Mouse (Mus musculus) liver, embryonic 16.5 days (tissue): Measurements from ENCODE around the gene Ddr1. TPM values are rescaled to one million over a fixed set of nuclear protein-coding genes. Genes with fewer than 3 reads are reported as not detected.
A peak's percentile ranks its signal among the peaks of the same experiment; 100 is the strongest.

Experiments
- ATAC-seq: fragments of 200-750 bp; cut with Nextera tagmentation; 2 replicates; pipeline ENCODE4 v1.8.0; 2017; ENCODE audit warnings: low read depth, mild to moderate bottlenecking, moderate number of reproducible peaks, moderate library complexity
- H3K27ac ChIP-seq: fragments of 300-500 bp; sonication (generic); 2 replicates; pipeline ENCODE4 v1.5.1; 2014; ENCODE audit warnings: mild to moderate bottlenecking, low read length
- H3K27me3 ChIP-seq: fragments of 300-500 bp; sonication (generic); 2 replicates; pipeline ENCODE4 v1.6.1; 2014; ENCODE audit warnings: low read depth, low read length, mixed read lengths; ENCODE audit not compliant: control insufficient read depth, insufficient read depth
- H3K36me3 ChIP-seq: fragments of 300-500 bp; sonication (generic); 2 replicates; pipeline ENCODE4 v1.6.1; 2014; ENCODE audit warnings: mild to moderate bottlenecking; ENCODE audit not compliant: control insufficient read depth, insufficient read depth
- H3K4me1 ChIP-seq: fragments of 300-500 bp; sonication (generic); 2 replicates; pipeline ENCODE4 v1.6.1; 2014; ENCODE audit warnings: low read depth, low read length, mixed read lengths; ENCODE audit not compliant: control insufficient read depth
- H3K4me2 ChIP-seq: fragments of 300-500 bp; sonication (generic); 2 replicates; pipeline ENCODE4 v1.6.1; 2014; ENCODE audit warnings: low read depth, low read length, mixed read lengths
- H3K4me3 ChIP-seq: fragments of 300-500 bp; sonication (generic); 2 replicates; pipeline ENCODE4 v1.5.1; 2014; ENCODE audit warnings: low read depth, mild to moderate bottlenecking, low read length
- H3K9ac ChIP-seq: fragments of 300-500 bp; sonication (generic); 2 replicates; pipeline ENCODE4 v1.6.1; 2014; ENCODE audit warnings: low read depth, low read length
- H3K9me3 ChIP-seq: fragments of 300-500 bp; sonication (generic); replicated peaks from 2 replicates; pipeline ENCODE4 v1.6.1; 2016; ENCODE audit warnings: low read length; ENCODE audit not compliant: control insufficient read depth
- WGBS: fragments of 180-500 bp; shearing (Covaris S2); extraction: QIAGEN DNeasy Blood & Tissue Kit; methylation state at CpG from one replicate; pipeline ENCODE4 v1.1.7; 2014; ENCODE audit not compliant: insufficient replicate concordance; 5-methylcytosine and 5-hydroxymethylcytosine counted together
- polyA plus RNA-seq: library from polyadenylated mRNA; unstranded; fragments of >200 nt; fragmentation: Nextera tagmentation; extraction: Ambion mirVana; gene quantifications from 2 replicates; pipeline ENCODE4 v1.2.1, GENCODE M21; 2015

The Ddr1 gene
- polyA plus RNA-seq, 1 experiment from 2014 or later: 4.1 TPM

DNA sequence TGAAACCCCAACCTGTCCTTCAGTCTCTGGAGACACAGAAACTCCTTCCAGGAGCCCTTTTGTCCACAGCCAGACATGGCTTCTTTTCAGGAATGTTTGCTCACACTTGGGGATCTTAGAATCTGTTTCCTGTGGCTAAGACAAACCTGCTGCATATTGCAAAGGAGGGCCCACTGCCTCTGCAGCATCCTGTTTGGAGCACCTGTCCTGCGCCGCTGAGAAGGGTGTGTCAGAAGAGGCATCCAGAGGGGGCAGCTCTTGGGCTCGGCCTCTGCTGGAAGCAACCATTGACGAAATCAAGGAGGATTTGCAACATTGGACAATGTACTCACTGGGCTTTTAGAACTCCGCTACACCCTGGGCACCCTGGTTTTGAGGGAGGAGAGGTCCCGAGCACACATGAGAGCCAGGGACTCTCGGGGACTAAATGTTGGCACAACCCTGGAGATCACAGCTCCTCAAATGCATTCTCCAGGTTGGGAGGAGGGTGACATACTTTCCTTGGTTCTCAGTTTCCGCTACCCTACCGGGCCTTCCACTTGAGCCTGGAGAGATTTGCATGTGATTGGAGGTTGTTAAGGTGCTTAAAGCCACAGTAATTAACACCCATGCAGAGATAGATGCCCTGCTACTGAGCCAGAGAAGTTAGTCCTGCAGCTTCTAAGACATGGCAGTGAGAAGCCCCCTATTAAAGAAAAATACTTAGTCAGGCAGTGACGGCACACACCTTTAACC lies 23.2 kb upstream of the Ddr1 start:
- Histone ChIP-seq H3K4me3 (no peak overlapping the region), H3K9me3 (no peaks in the 10 kb centered on the region), H3K27me3 (peaks cover 10% of the 10 kb centered on the region), H3K4me1 (peaks cover 3% of the 10 kb centered on the region; the same call in 1 of the 2 replicates), H3K9ac (no peak overlapping the region), H3K36me3 (no peaks in the 10 kb centered on the region), H3K27ac (no peak overlapping the region), H3K4me2 (no peak overlapping the region)
- 47% methylated on average over 10 of the region's 10 CpGs for WGBS
- ATAC-seq: no peak

DNA sequence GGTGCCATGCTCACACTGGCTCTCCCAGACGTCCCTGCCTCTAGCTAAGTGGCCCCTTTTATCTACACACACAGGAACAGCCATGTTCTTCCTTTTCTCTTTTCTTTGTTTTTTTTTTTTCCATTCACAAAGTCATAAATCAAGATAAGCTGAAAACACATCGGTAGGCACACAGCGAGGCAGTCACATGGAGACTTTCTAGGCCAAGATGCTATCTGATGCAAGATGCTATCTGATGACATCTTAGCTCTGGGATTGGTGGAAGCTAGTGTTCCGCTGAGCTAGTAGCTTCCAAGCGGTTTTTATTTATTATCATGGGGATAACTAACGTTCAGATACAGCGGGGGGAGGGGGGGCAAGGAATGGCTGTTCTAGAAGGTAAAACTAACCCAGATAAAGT lies 22.6 kb upstream of the Ddr1 start:
- H3K27ac ChIP-seq: no peak overlapping the region
- ATAC-seq: no peak
- no peak overlapping the region for H3K4me3 ChIP-seq
- H3K4me1 ChIP-seq: peaks cover 3% of the 10 kb centered on the region; the same call in 1 of the 2 replicates
- no peak overlapping the region for H3K9ac ChIP-seq
- 22% methylated on average over 7 of the region's 7 CpGs for WGBS
- H3K9me3 ChIP-seq: no peaks in the 10 kb centered on the region
- peaks cover 11% of the 10 kb centered on the region for H3K27me3 ChIP-seq
- H3K36me3 ChIP-seq: no peaks in the 10 kb centered on the region
- H3K4me2 ChIP-seq: no peak overlapping the region

DNA sequence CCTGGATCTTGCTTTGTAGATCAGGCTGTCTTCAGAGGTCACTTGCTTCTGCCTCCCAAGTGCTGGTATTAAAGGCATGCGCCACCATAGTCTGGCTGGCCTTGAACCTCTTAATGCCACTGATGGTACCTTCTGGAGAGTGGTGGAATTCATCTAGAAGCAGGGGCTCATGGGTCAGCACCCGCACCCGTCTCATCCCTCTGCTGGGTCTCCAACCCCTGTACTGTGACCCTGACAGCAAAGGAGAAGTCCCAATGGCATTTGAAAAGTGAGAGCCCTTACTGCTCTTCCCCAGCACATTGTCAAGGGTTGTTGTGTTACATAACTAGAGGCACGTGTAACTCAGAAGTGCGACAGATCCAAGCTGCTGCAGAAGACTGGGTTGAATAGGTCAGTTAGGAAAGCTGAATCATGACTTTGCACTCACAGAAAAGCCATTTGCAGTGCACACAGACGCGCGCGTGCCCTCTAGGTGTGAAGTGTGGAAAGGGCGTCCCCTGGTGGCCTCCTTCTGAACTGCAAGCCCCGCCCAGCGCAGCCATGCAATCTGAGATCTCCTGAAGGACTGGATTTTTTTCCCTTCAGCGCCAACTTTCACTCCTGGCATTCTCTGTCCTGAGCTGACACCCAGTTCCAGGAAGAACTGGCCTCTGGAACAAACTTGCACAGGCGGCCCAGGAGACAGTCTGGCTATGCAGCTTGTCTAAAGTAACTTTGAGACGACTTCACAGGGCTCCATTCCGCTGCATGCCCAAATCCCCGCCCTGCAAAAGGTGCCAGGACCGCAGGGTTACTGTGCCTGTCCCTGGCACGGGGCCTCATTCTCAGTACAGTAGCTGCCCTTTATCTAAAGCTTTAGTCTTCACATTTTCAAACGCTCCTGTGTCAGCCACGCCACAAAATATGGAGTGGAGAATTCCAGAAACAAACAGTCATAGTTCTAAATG lies 21.1 kb upstream of the Ddr1 start:
- Histone ChIP-seq H3K4me1 (peaks cover 3% of the 10 kb centered on the region; the same call in 1 of the 2 replicates), H3K9me3 (no peaks in the 10 kb centered on the region), H3K9ac (no peak overlapping the region), H3K27me3 (peaks cover 13% of the 10 kb centered on the region), H3K36me3 (no peaks in the 10 kb centered on the region), H3K4me2 (no peak overlapping the region), H3K4me3 (no peak overlapping the region), H3K27ac (no peak overlapping the region)
- WGBS: 29% methylated on average over 21 of the region's 21 CpGs
- peak; percentile 51; the same call in 1 of the 2 replicates for ATAC-seq

DNA sequence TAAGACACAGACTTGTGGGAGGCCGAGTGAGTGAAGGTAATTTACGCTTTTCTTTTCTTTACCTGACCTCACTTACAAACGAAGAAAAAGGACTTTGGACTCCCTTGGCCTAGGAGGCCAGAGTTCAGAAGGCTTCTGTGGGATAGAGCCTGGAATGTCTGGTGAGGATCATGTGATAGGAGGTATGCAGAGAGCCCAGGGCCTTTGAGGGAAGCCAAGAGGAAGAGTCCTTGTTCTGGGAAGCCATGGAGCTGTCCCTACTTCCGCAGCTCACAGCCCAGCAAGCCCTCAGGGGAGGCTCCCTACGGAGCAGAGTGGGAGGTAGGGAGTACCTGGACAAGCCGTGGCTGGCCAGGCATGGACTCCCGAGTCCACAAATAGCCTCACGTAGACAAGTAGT lies 17.3 kb upstream of the Ddr1 start:
- H3K4me2 ChIP-seq: no peak overlapping the region
- peaks cover under 1% of the 10 kb centered on the region; the same call in 1 of the 2 replicates for H3K4me1 ChIP-seq
- no peaks in the 10 kb centered on the region for H3K9me3 ChIP-seq
- peaks cover 3% of the 10 kb centered on the region; the same call in 1 of the 2 replicates for H3K27me3 ChIP-seq
- H3K9ac ChIP-seq: no peak overlapping the region
- WGBS: 43% methylated on average over 8 of the region's 8 CpGs
- H3K27ac ChIP-seq: no peak overlapping the region
- no peak overlapping the region for H3K4me3 ChIP-seq
- no peaks in the 10 kb centered on the region for H3K36me3 ChIP-seq
- ATAC-seq: no peak

- H3K27ac ChIP-seq: no peak overlapping the region
- H3K27me3 ChIP-seq: peaks cover 3% of the 10 kb centered on the region; the same call in 1 of the 2 replicates
- no peak overlapping the region for H3K4me2 ChIP-seq
- WGBS: 30% methylated on average over 11 of the region's 11 CpGs
- H3K9me3 ChIP-seq: no peaks in the 10 kb centered on the region
- H3K4me1 ChIP-seq: no peaks in the 10 kb centered on the region
- H3K4me3 ChIP-seq: no peak overlapping the region
- no peak overlapping the region for H3K9ac ChIP-seq
- ATAC-seq: no peak
- no peaks in the 10 kb centered on the region for H3K36me3 ChIP-seq
Observed at GRCm38 (mm10) chr17:35720340-35720727, 15.9 kb upstream of the Ddr1 start.

DNA sequence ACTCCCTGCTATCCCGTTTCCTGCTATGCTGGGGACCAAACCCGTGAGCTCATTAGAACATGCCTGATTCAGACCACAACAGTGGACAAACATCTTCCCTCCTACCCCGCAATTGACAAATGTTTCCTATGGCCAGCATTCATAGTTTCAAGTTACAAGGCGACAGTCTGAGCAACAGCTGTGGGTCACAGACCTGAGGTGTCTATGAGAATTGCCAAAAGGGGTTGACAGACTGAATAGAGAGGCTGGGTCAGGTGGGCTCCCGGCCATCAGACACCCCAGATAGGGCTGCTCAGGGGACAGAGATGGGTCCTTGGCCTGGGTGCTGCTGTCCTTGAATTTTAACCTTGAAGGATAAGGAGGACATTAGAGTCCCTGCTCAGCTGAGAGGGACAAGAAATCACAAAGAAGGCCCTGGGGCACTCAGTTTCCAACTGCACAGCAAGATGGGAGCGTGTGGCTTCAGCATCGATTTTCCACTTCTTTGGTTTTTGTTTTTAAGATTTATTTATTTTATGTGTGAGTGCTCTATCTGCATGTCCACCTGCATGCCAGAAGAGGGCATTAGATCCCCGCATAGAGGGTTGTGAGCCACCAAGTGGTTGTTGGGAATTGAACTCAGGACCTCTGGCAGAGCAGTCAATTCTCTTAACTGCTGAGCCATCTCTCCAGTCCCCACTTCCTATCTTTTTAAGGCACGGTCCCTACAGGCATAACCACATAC lies 15.4 kb upstream of the Ddr1 start:
- Histone ChIP-seq H3K4me1 (no peaks in the 10 kb centered on the region), H3K9me3 (no peaks in the 10 kb centered on the region), H3K36me3 (no peaks in the 10 kb centered on the region), H3K27me3 (peaks cover 3% of the 10 kb centered on the region; the same call in 1 of the 2 replicates), H3K4me3 (no peak overlapping the region), H3K9ac (no peak overlapping the region), H3K4me2 (no peak overlapping the region), H3K27ac (no peak overlapping the region)
- no peak for ATAC-seq
- 46% methylated on average over 9 of the region's 9 CpGs for WGBS

DNA sequence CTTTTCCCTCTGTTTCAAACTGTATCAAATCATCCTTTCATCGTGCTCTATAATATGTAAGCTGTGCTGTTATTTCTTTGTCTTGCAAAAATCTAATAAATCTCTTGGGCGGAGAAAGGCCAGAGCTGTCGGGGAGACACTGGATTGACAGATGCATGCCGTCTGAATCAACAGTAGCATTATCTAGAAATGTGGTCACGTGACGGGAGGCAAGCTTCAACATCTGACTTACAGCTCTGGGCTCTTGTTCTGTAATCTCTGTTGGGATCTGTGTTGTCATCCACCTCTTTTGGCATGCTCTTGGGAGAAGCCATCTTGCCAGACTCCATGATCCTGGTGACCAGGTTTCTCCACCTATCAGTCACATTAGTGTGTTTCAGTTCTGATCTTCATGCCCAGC lies 12.7 kb upstream of the Ddr1 start:
- H3K4me2 ChIP-seq: no peak overlapping the region
- no peak overlapping the region for H3K4me3 ChIP-seq
- H3K27me3 ChIP-seq: peaks cover 3% of the 10 kb centered on the region; the same call in 1 of the 2 replicates
- 57% methylated on average over 6 of the region's 6 CpGs for WGBS
- no peak overlapping the region for H3K27ac ChIP-seq
- H3K9me3 ChIP-seq: no peaks in the 10 kb centered on the region
- no peaks in the 10 kb centered on the region; the same call in 1 of the 2 replicates for H3K4me1 ChIP-seq
- no peaks in the 10 kb centered on the region for H3K36me3 ChIP-seq
- H3K9ac ChIP-seq: no peak overlapping the region
- no peak for ATAC-seq

DNA sequence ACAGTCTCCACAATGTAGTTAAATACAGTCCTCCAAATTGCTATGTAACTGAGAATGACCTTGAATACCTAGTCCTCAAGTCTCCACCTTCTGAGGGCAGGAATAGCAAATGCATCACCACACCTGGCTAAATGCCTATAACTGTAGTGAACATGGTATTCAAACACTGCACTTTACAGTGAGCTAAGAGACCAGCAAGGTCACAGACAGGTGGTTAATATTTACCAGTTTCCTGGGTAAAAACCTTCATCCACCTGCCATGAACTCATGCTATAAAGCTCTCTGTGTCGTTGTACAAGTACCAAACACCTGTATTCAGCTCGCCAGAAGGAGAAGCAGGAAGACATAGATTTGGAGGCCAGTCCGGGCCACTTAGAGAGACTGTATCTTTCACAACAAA lies 11.7 kb upstream of the Ddr1 start:
- Histone ChIP-seq H3K27ac (no peak overlapping the region), H3K9ac (no peak overlapping the region), H3K4me3 (no peak overlapping the region), H3K27me3 (no peaks in the 10 kb centered on the region; the same call in 1 of the 2 replicates), H3K4me1 (no peaks in the 10 kb centered on the region; the same call in 1 of the 2 replicates), H3K9me3 (no peaks in the 10 kb centered on the region), H3K4me2 (no peak overlapping the region), H3K36me3 (no peaks in the 10 kb centered on the region)
- WGBS: 41% methylated on average over 3 of the region's 3 CpGs
- ATAC-seq: peak; percentile 69
